ENCODE assay signal across 24 mouse cellular contexts in the genomic region with DNA sequence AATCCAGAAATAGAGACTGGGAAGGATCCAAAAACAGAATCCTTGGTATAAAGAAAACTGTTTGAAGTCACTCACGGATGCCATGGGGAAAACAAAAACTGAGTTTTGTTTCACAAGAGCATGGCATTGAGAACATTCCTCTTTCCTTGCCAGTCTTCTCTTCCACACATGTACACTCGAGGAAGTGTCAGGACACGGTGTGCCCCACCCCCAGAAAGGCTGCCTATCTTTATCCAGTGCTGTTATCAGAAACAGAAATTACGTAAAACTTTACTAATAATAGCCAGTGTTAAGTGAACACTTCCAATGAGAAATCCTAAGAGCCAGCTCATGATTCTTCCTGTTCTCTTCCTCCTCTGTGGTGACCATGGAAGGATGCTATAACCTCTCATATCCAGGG.
DNase-seq lines count a peak whose midpoint lies in the region; ATAC-seq lines count a peak whose summit lies in the region.
"Had no signal": no experiment of that assay in that cellular context is flagged by ENCODE, and none has a peak within 500 bp of the region (broad histone marks: within the 10 kb centered on the region; RNA-seq: fewer than 3 reads in every experiment).

No protein-coding gene starts in this region.

- no peak overlapping the region for H3K4me3 ChIP-seq in heart, embryonic 10.5 days
- no peak overlapping the region for H3K4me3 ChIP-seq in heart, embryonic 15.5 days
- H3K4me3 ChIP-seq: forebrain, embryonic 10.5 days; gastrocnemius, adult 2 months; layer of hippocampus, adult 2 months; left cerebral cortex, adult 2 months; limb, embryonic 10.5 days; midbrain, embryonic 10.5 days; myocyte had no signal

- 38% methylated on average over 4 of the region's 4 CpGs for WGBS in heart, embryonic 10.5 days
- 25% methylated on average over 4 of the region's 4 CpGs for WGBS in heart, embryonic 15.5 days

- H3K27ac ChIP-seq in heart, embryonic 10.5 days, result no peak overlapping the region
- no peak overlapping the region for H3K27ac ChIP-seq in heart, embryonic 15.5 days
- H3K27ac ChIP-seq: forebrain, embryonic 10.5 days; gastrocnemius, adult 2 months; hindbrain, postnatal 0 days; layer of hippocampus, adult 2 months; left cerebral cortex, adult 2 months; limb, embryonic 10.5 days; midbrain, embryonic 10.5 days had no signal

- H3K9ac ChIP-seq in heart, embryonic 15.5 days, result no peak overlapping the region
- H3K9ac ChIP-seq: forebrain, postnatal 0 days had no signal

- intact Hi-C loops in left cerebral cortex, postnatal 14 days (cut with DNase I), result no loop called here

- peak; percentile 93 for DNase-seq in heart, adult 11 months
- no peak for DNase-seq in heart, embryonic 10.5 days (ENCODE audit: low spot score)
- DNase-seq in left cerebral cortex, postnatal 14 days (ENCODE audit: low spot score in 2 of 2), result peak; percentile 3 to 19
- no peak for DNase-seq in left cerebral cortex, adult 11 months (ENCODE audit: low spot score)
- DNase-seq in telencephalon, adult 2 months (ENCODE audit: low read depth, low spot score), result peak; percentile 16
- no peak for DNase-seq in cerebellum, adult 8-10 months
- DNase-seq: adrenal gland, postnatal 25 days; cerebellum, adult 11 months; cerebellum, postnatal 10 days; forebrain, postnatal 0 days; gastrocnemius, adult 2 months; kidney, adult 9 months; kidney, postnatal 14 days had no signal

- H3K4me1 ChIP-seq in heart, embryonic 10.5 days, result peaks cover 9% of the 10 kb centered on the region; the same call in 1 of the 2 replicates
- peaks cover 9% of the 10 kb centered on the region for H3K4me1 ChIP-seq in heart, embryonic 15.5 days (replicated peaks)
- H3K4me1 ChIP-seq: forebrain, embryonic 10.5 days; limb, embryonic 10.5 days had no signal

- H3K4me2 ChIP-seq in heart, embryonic 15.5 days, result peak overlapping the region; percentile 18; the same call in 1 of the 2 replicates

- ATAC-seq in heart, embryonic 15.5 days (replicated peaks; ENCODE audit: insufficient number of reproducible peaks, insufficient read depth, low FRiP score, low read depth), result no peak
- ATAC-seq: CD4-positive, CD25-positive, alpha-beta regulatory T cell, adult 4 months; forebrain, postnatal 0 days; hindbrain, postnatal 0 days; intestine, embryonic 16.5 days; midbrain, embryonic 16.5 days had no signal

- H3K36me3 ChIP-seq in heart, embryonic 10.5 days, result no peaks in the 10 kb centered on the region
- H3K36me3 ChIP-seq in heart, embryonic 15.5 days, result no peaks in the 10 kb centered on the region
- H3K36me3 ChIP-seq: forebrain, embryonic 10.5 days; limb, embryonic 10.5 days; midbrain, embryonic 10.5 days had no signal

- no peaks in the 10 kb centered on the region for H3K27me3 ChIP-seq in heart, embryonic 10.5 days (ENCODE audit: insufficient read depth, poor library complexity, severe bottlenecking)
- no peaks in the 10 kb centered on the region for H3K27me3 ChIP-seq in heart, embryonic 15.5 days

- H3K9me3 ChIP-seq in heart, embryonic 10.5 days, result no peaks in the 10 kb centered on the region
- H3K9me3 ChIP-seq in heart, embryonic 15.5 days (replicated peaks), result no peaks in the 10 kb centered on the region
- H3K9me3 ChIP-seq: forebrain, embryonic 10.5 days; limb, embryonic 10.5 days; midbrain, embryonic 10.5 days had no signal

Comparison
In these comparisons a context has a peak if more than half of its experiments do, and no peak if none do; other contexts are left out.
1. DNase-seq: peak in heart, adult 11 months (single experiment), left cerebral cortex, postnatal 14 days (2 of 2) and telencephalon, adult 2 months (single experiment); none in heart, embryonic 10.5 days (single experiment), left cerebral cortex, adult 11 months (single experiment) and cerebellum, adult 8-10 months (single experiment).